Mouse (Mus musculus) urinary bladder, postnatal 4 days (tissue): ENCODE results near the gene Klf9.
A peak's percentile ranks its signal among the peaks of the same experiment; 100 is the strongest.
"Not testable (repeated sequence)": the region's sequence is repeated elsewhere in the genome, so short reads cannot be mapped to it uniquely, and the experiment has no call there.

Source experiments
- DNase-seq, 2 experiments: peaks; one replicate each; pipeline ENCODE4 v3.0.0; 2021 to 2022; ENCODE audit warnings: low spot score in 2 of 2

Klf9 gene

GRCm38 (mm10) chr19:23141391-23142281, 610 bp downstream of the Klf9 start:
- peak; percentile 67 to 90 for DNase-seq

DNA sequence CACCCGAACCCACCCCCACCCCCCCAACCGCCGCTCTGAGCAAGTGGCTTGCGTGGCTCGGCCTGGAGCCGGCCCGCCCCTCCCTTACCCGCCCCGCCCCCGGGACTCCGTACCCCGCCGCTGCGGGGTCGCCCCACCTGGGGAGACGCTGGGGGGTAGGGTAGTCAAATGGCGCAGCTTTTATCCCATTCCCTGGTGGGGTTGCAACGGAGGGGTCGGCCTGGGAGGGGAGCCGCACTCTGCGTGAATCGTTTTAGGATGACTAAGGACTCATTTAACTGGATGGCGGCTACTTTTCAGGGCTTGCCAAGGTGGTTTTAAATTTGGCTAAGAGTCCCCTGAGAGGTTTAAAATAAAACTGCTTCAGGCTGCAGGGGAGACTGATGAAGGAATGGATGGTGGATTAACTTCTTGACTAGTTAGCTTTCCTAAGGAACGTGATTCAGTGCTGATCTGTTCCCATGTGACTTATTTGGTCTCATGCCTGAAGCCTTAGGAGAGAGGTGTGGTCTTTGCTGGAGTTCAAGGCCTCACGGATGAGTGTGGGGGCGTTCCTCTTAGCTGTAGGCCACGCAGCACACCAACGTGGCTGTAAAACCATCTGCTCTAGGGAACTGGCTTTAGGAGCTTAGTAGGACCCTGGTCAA, 1.5 kb downstream of the Klf9 start:
- DNase-seq: no peak

DNA sequence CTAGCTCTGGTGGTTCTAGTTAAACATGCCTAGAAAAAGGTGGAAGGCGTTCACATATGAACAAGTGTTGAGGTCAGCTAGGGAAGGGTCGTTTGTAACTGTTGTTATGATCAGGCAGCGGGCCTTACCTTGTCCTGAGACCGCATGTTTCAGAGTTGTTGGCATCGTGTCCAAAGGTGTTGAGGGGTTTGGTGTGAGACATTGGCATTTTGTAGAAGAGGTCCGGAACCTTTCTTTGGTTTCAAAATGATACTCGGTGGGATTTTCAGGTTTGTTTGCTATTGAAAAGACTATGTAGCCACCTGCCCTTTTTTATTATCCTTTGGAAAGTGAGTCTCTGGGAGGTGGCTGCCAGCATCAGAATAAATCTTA, 2.0 kb downstream of the Klf9 start:
- no peak for DNase-seq

DNA sequence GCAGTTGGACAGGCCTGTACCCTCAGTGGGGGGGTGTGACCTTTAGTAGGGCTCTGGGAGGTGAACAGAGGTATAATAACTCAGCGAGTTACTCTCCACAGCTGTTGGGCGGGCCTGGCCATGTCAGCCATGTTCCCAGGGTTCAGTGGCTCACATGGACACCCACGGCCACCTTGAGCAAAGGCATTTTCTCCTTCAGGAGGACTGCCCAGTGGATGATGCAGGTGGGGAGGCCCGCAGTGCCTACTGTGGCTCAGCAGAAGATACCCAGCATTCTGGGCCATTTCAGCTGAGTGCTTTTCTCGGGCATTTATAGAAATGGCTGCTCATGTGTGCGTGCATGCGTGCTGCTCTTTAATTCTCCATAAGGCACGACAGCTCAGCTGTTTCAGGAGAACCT, 2.5 kb downstream of the Klf9 start:
- no peak for DNase-seq

DNA sequence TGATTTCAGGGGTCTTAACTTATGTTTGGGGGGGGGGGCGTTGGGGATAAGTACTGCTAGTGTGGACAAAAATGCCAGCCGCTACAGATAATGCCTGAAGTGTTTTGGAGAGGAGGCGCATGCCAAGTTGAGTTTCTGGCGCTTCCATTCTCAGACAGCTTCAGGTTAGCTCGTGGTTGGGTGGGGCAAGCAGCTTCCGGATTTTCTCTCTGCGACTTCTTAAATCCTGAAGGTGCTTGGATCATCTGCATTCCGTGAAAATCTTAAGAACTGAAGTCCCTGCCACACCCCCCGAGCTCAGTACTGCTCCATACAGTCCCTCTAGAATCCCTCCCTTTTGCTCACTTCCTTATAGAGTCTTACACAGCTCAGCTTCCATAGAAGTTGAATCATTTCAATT, 3.0 kb downstream of the Klf9 start:
- DNase-seq: no peak

DNA sequence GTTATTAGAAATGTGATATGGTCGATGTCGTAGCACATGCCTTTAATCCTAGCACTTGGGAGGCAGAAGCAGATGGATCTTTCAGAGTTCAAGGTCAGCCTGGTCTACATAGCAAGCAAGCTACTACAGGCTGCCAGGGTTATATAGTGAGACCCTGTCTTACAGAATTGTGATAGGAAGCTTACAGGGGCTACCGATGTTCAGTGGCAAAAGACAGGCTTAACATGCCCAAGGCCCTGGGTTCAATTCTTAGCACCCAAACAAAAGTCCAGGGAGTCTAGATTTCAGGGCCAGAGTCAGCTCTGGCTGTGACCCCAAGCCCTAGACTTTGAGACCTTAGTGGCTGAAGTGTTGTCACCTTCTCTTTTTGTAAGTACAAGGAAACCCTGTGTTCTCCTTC, 4.1 kb downstream of the Klf9 start:
- no peak for DNase-seq

- not testable (repeated sequence) for DNase-seq
Measured at GRCm38 (mm10) chr19:23145575-23145974, 4.5 kb downstream of the Klf9 start.

GRCm38 (mm10) chr19:23146409-23146861, 5.4 kb downstream of the Klf9 start:
- DNase-seq: no peak

DNA sequence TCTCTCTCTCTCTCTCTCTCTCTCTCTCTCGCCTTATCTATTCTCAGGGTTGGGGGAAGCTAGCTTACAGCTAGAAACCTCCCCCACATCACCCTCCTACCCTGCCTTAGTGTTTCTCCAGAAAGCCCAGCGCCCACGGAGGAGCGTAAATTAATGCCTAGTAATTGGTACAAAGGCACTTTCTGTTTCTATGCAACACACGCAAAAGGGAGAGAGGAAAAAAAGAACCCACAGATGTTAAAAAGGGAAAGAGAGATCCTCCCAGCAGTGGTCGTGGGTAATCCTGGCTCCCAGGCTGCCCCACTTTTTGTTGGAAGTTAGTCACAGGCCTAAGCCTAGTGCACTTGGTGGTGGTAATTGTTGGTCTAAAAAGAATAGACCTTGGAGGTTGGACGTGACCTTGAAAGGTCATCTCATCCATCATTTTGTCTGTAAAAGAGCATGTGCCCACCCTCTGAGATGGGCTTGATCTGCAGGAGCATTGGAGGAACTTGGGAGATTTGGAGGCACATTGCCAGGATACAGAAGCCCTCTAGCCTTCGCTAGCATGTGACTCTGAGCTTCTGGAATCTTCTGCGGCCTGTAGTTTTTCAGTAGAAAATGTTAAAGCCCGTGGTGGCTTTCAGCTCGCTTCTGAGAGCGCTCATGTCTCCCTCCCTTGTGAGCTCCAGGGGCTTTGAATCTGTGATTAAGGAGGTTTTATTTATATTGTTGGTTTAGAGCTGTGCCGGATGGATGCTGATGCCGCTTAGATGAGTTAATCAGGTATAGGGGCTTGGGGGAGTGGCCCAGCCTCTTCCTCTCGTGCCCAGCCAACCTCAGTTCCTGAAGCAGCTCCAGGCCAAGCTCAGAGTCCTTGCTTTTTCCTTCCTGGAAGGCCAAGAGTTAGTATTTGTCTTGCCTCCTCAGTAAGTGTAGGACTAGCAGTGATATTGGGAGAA, 6.3 kb downstream of the Klf9 start:
- no peak for DNase-seq

- no peak for DNase-seq
Measured at GRCm38 (mm10) chr19:23149465-23150410, 8.7 kb downstream of the Klf9 start.

GRCm38 (mm10) chr19:23150556-23151265, 9.7 kb downstream of the Klf9 start:
- DNase-seq: no peak

DNA sequence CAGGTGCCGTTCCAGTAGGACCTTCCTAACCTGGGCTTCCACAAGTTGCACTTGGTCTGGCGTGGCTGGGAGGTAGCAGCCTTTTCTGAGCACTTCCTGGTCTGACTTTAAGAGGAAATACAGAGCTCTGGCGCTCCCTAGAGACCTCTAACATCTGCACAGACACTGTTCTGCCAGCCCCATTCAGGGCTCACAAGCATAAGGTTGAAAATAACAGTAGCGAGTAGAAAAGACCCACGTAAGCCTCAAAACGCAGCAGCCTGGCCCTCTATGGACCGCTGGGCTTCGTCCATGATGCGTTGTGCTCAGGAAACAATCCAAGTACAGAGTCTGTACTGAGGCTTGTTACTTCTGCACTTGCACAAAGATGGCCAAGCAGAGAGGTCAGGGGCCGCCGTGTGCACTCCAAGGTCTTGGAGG, 10.6 kb downstream of the Klf9 start:
- no peak for DNase-seq

- no peak for DNase-seq
Measured at GRCm38 (mm10) chr19:23152201-23152640, 11.2 kb downstream of the Klf9 start.

DNA sequence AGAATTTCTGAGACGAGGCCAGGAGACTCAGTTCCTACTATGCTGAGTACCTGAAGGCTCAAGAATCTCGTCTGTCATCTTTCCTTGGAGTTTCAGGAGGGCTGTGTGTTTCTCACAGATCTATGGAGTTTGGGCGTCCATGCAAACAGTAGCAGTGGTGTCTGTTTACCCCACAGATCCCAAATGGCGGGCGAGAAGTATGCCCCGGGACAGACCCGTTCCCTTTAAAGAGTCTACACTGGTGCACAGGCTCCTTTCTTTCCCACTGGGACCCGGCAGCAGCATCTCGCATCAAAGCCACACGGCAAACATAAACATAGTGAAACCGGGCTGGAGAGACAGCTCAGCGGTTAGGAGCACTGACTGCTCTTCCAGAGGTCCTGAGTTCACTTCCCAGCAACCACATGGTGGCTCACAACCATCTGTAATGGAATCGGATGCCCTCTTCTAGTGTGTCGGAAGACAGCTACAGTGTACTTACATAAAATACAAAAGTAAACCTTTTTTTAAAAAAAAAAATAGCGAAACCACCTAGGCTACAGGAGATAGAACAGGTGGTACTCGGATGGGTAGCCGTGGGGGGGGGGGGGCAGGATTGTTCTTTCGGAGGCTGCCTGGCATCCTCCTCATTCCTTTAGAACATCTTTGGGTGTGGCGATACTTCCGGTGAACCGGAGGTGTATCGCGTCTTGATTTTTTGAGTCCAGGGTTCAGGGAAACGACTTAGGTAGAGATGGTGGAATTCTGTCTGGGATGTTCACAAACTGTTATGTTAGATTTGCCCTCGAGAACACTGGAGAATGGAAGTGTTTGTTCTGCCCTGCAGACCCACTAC, 12.0 kb downstream of the Klf9 start:
- DNase-seq: no peak

- DNase-seq: no peak
Measured at GRCm38 (mm10) chr19:23153606-23154127, 12.6 kb downstream of the Klf9 start.

- DNase-seq: no peak
Measured at GRCm38 (mm10) chr19:23159780-23160395, 18.9 kb downstream of the Klf9 start.

- DNase-seq: no peak
Measured at GRCm38 (mm10) chr19:23162387-23162809, 21.4 kb downstream of the Klf9 start.

DNA sequence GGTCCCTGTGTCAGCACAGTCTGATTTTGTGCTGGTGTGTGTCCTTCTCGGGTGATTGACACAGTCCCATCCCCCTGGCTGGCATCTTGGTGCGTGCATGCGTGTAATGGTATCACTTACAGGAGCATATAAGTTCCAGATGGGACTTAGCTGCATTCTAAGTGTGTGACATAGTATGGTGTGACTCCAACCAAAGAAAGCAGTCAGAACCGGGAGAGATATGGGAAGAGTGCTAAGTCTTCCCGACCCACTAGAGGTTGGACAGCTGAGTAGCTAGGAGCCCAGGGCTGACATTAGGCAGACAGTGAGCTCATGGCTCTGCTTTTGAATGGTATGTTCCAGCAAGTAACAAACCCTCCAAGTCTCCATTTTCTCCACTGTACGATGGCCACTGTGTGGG, 21.9 kb downstream of the Klf9 start:
- DNase-seq: no peak

- no peak for DNase-seq
Measured at GRCm38 (mm10) chr19:23163361-23163760, 22.3 kb downstream of the Klf9 start.
